ENCODE assay signal across 9 mouse cellular contexts in genomic region chr3:122620285-122620931, GRCm38 (mm10). TPM values are rescaled to one million over a fixed set of nuclear protein-coding genes. Genes with fewer than 3 reads are reported as not detected.
DNase-seq lines count a peak whose midpoint lies in the region; ATAC-seq lines count a peak whose summit lies in the region.
"Had no signal": no experiment of that assay in that cellular context is flagged by ENCODE, and none has a peak within 500 bp of the region (broad histone marks: within the 10 kb centered on the region; RNA-seq: fewer than 3 reads in every experiment).

No protein-coding gene starts in this region.

- ATAC-seq in limb, embryonic 12.5 days (ENCODE audit: insufficient number of reproducible peaks, insufficient read depth, low FRiP score, low TSS enrichment, low read depth), result 0 out of 2 replicates have a peak, but pooled peaks have one; percentile 17
- ATAC-seq in midbrain, embryonic 14.5 days (ENCODE audit: low FRiP score, low TSS enrichment), result peak; percentile 49

- no peaks in the 10 kb centered on the region for H3K27me3 ChIP-seq in limb, embryonic 12.5 days
- H3K27me3 ChIP-seq in midbrain, embryonic 14.5 days (ENCODE audit: control insufficient read depth, insufficient read depth, low read length), result no peaks in the 10 kb centered on the region

- peaks cover 30% of the 10 kb centered on the region for H3K4me1 ChIP-seq in limb, embryonic 12.5 days (replicated peaks)
- peaks cover 31% of the 10 kb centered on the region for H3K4me1 ChIP-seq in midbrain, embryonic 14.5 days (ENCODE audit: control insufficient read depth, insufficient read depth, low read length)

- peak overlapping the region; percentile 98 for H3K9ac ChIP-seq in limb, embryonic 12.5 days (replicated peaks)
- H3K9ac ChIP-seq in midbrain, embryonic 14.5 days (replicated peaks; ENCODE audit: low read length), result peak overlapping the region; percentile 100

- peak overlapping the region; percentile 96 for H3K4me3 ChIP-seq in limb, embryonic 12.5 days (replicated peaks)
- H3K4me3 ChIP-seq in midbrain, embryonic 14.5 days (replicated peaks; ENCODE audit: low read depth, low read length), result peak overlapping the region; percentile 99

- peak overlapping the region; percentile 81 for H3K4me2 ChIP-seq in limb, embryonic 12.5 days
- H3K4me2 ChIP-seq in midbrain, embryonic 14.5 days (ENCODE audit: low read length), result peak overlapping the region; percentile 70

- H3K36me3 ChIP-seq in limb, embryonic 12.5 days, result no peaks in the 10 kb centered on the region
- H3K36me3 ChIP-seq in midbrain, embryonic 14.5 days (ENCODE audit: control insufficient read depth, insufficient read depth, low read length), result no peaks in the 10 kb centered on the region
- H3K36me3 ChIP-seq: G1E had no signal

- under 1% methylated on average over 21 of the region's 21 CpGs for WGBS in limb, embryonic 12.5 days
- 2% methylated on average over 21 of the region's 21 CpGs for WGBS in midbrain, embryonic 14.5 days

- peak; percentile 16 for DNase-seq in cerebellum, adult 9-10 months
- DNase-seq in cerebellum, adult 11 months, result no peak
- DNase-seq in embryo, embryonic 10 days (ENCODE audit: low spot score), result peak; percentile 52
- peak; percentile 53 to 72 for DNase-seq in heart, adult 9 months (ENCODE audit: low spot score in 2 of 2)
- DNase-seq in kidney, adult 9 months, result peak; percentile 83
- DNase-seq in midbrain, embryonic 14.5 days, result peak; percentile 80
- peak; percentile 72 for DNase-seq in telencephalon, adult 2 months (ENCODE audit: low read depth, low spot score)

- H3K27ac ChIP-seq in limb, embryonic 12.5 days, result peak overlapping the region; percentile 99
- H3K27ac ChIP-seq in midbrain, embryonic 14.5 days (replicated peaks; ENCODE audit: low read depth, low read length), result peak overlapping the region; percentile 99

- no peaks in the 10 kb centered on the region for H3K9me3 ChIP-seq in limb, embryonic 12.5 days
- H3K9me3 ChIP-seq in midbrain, embryonic 14.5 days (ENCODE audit: control insufficient read depth, low read length), result no peaks in the 10 kb centered on the region

RNA-seq across cellular contexts. Expression of gene Fnbp1l, which starts 0.9 kb away (rescaled TPM):
- 80.1 and 85.1 TPM in 2 replicates for polyA plus RNA-seq in limb, embryonic 12.5 days (2016; fragmentation: Nextera tagmentation; extraction: Ambion mirVana)
- polyA plus RNA-seq in midbrain, embryonic 14.5 days (2014; fragmentation: Nextera tagmentation; extraction: Ambion mirVana), result 277 and 289 TPM in 2 replicates
- polyA plus RNA-seq: G1E had no signal
